Mouse (Mus musculus) testis, adult 2 months (tissue): ENCODE results near the gene Gm10643. TPM values are rescaled to one million over a fixed set of nuclear protein-coding genes. Genes with fewer than 3 reads are reported as not detected.

ENCODE experiments used
- H3K27ac ChIP-seq: fragments of 200-500 bp; 2 replicates; pipeline ENCODE4 v1.5.1; 2012; ENCODE audit warnings: low read depth, low read length; ENCODE audit not compliant: control insufficient read depth, insufficient read depth
- H3K27me3 ChIP-seq: fragments of 200-500 bp; 2 replicates; pipeline ENCODE4 v1.6.1; 2012; ENCODE audit warnings: mild to moderate bottlenecking, low read length, moderate library complexity; ENCODE audit not compliant: control insufficient read depth, insufficient read depth
- H3K36me3 ChIP-seq: fragments of 200-500 bp; 2 replicates; pipeline ENCODE4 v1.6.1; 2012; ENCODE audit warnings: mild to moderate bottlenecking, low read length; ENCODE audit not compliant: control insufficient read depth, insufficient read depth
- H3K4me1 ChIP-seq: fragments of 200-500 bp; 2 replicates; pipeline ENCODE4 v1.6.1; 2012; ENCODE audit warnings: low read length; ENCODE audit not compliant: control insufficient read depth, insufficient read depth
- H3K4me3 ChIP-seq: fragments of 200-500 bp; 2 replicates; pipeline ENCODE4 v1.5.1; 2012; ENCODE audit warnings: low read depth, mild to moderate bottlenecking, low read length, moderate library complexity, mixed read lengths; ENCODE audit not compliant: control insufficient read depth
- CTCF ChIP-seq: fragments of 200-500 bp; IDR thresholded peaks from 2 replicates; pipeline ENCODE4 v1.5.1; 2012; ENCODE audit warnings: low read depth, mild to moderate bottlenecking, inconsistent platforms, low read length, moderate library complexity; ENCODE audit not compliant: control insufficient read depth, insufficient read depth, insufficient replicate concordance
- POLR2A ChIP-seq: fragments of 200-500 bp; IDR thresholded peaks from 2 replicates; pipeline ENCODE4 v1.6.1; 2012; ENCODE audit warnings: low read depth, mild to moderate bottlenecking, inconsistent platforms, low read length, moderate library complexity; ENCODE audit not compliant: control insufficient read depth
- polyA plus RNA-seq: library from polyadenylated mRNA; depleted of rRNA; stranded (reverse); fragments of >200 nt; gene quantifications from 2 replicates; pipeline ENCODE4 v1.2.3, GENCODE M21; 2012; rRNA removed

Gm10643 gene
- 6.3 and 6.6 TPM in 2 replicates for polyA plus RNA-seq

- TF ChIP-seq POLR2A (no peak), CTCF (no peak)
- Histone ChIP-seq H3K4me3 (peak within 1 kb of the TSS; percentile 77), H3K27ac (peak within 1 kb of the TSS; percentile 86), H3K36me3 (no peaks in the 10 kb centered on the region), H3K4me1 (peaks cover 15% of the 10 kb centered on the region), H3K27me3 (no peaks in the 10 kb centered on the region)
Observed at GRCm38 (mm10) chr8:84065037-84065436, at the start of gene Gm10643. Gene Gm10643 (minus strand): TSS chr8:84065137.

GRCm38 (mm10) chr8:84106216-84107040 is 41.5 kb upstream of the Gm10643 start:
- H3K4me3 ChIP-seq, result peak overlapping the region; percentile 98
- peaks cover 16% of the 10 kb centered on the region for H3K4me1 ChIP-seq
- H3K27ac ChIP-seq, result peak overlapping the region; percentile 14; the same call in 1 of the 2 replicates
- H3K36me3 ChIP-seq, result no peaks in the 10 kb centered on the region
- H3K27me3 ChIP-seq, result no peaks in the 10 kb centered on the region
- TF ChIP-seq POLR2A (no peak), CTCF (no peak)

GRCm38 (mm10) chr8:84105676-84106075 is 40.7 kb upstream of the Gm10643 start:
- Histone ChIP-seq H3K27ac (peak overlapping the region; percentile 27; the same call in 1 of the 2 replicates), H3K4me3 (peak overlapping the region; percentile 98), H3K36me3 (no peaks in the 10 kb centered on the region), H3K27me3 (no peaks in the 10 kb centered on the region), H3K4me1 (peaks cover 16% of the 10 kb centered on the region)
- TF ChIP-seq POLR2A (no peak), CTCF (no peak)

- H3K36me3 ChIP-seq, result no peaks in the 10 kb centered on the region
- H3K4me1 ChIP-seq, result peaks cover 16% of the 10 kb centered on the region
- TF ChIP-seq CTCF, result no peak
- TF ChIP-seq POLR2A, result peak; percentile 57
- peak within 1 kb of the TSS; percentile 93 for H3K27ac ChIP-seq
- H3K27me3 ChIP-seq, result no peaks in the 10 kb centered on the region
- H3K4me3 ChIP-seq, result peak within 1 kb of the TSS; percentile 98
Observed at GRCm38 (mm10) chr8:84104697-84105609, 40.0 kb upstream of the Gm10643 start, which contains the start of gene Dcaf15. Gene Dcaf15 (minus strand): TSS chr8:84104768.

GRCm38 (mm10) chr8:84104221-84104620 is 39.3 kb upstream of the Gm10643 start:
- TF ChIP-seq POLR2A, result no peak
- TF ChIP-seq CTCF, result no peak
- Histone ChIP-seq H3K4me3 (peak overlapping the region; percentile 98), H3K4me1 (peaks cover 16% of the 10 kb centered on the region), H3K27ac (peak overlapping the region; percentile 81), H3K27me3 (no peaks in the 10 kb centered on the region), H3K36me3 (no peaks in the 10 kb centered on the region)

- TF ChIP-seq CTCF (no peak), POLR2A (no peak)
- Histone ChIP-seq H3K27ac (peak overlapping the region; percentile 81; the same call in 1 of the 2 replicates), H3K4me3 (peak overlapping the region; percentile 98), H3K27me3 (no peaks in the 10 kb centered on the region), H3K4me1 (peaks cover 16% of the 10 kb centered on the region), H3K36me3 (no peaks in the 10 kb centered on the region)
Observed at GRCm38 (mm10) chr8:84103601-84104000, 38.7 kb upstream of the Gm10643 start.

GRCm38 (mm10) chr8:84101476-84102270 is 36.7 kb upstream of the Gm10643 start:
- Histone ChIP-seq H3K27ac (no peak overlapping the region), H3K36me3 (no peaks in the 10 kb centered on the region; the same call in none of the 2 replicates), H3K4me1 (peaks cover 16% of the 10 kb centered on the region), H3K4me3 (no peak overlapping the region), H3K27me3 (no peaks in the 10 kb centered on the region)
- TF ChIP-seq CTCF (no peak), POLR2A (no peak)
